Comparison of ENCODE assay signal across 22 mouse cellular contexts in genomic region chr2:144545481-144545880, GRCm38 (mm10). TPM values are rescaled to one million over a fixed set of nuclear protein-coding genes. Genes with fewer than 3 reads are reported as not detected.
DNase-seq lines count a peak whose midpoint lies in the region; ATAC-seq and TF ChIP-seq lines count a peak whose summit lies in the region.
"Had no signal": no experiment of that assay in that cellular context is flagged by ENCODE, and none has a peak within 500 bp of the region (broad histone marks: within the 10 kb centered on the region; RNA-seq: fewer than 3 reads in every experiment).

No protein-coding gene starts in this region.

- H3K4me2 ChIP-seq in heart, embryonic 15.5 days = no peak overlapping the region
- no peak overlapping the region for H3K4me2 ChIP-seq in heart, embryonic 11.5 days
- H3K4me2 ChIP-seq in midbrain, embryonic 11.5 days = no peak overlapping the region
- H3K4me2 ChIP-seq: embryonic facial prominence, embryonic 12.5 days; hindbrain, embryonic 14.5 days; neural tube, embryonic 15.5 days had no signal

- H3K36me3 ChIP-seq in heart, embryonic 15.5 days = peaks cover 25% of the 10 kb centered on the region
- peaks cover 8% of the 10 kb centered on the region for H3K36me3 ChIP-seq in heart, embryonic 11.5 days (ENCODE audit: control insufficient read depth, insufficient read depth, low read length)
- H3K36me3 ChIP-seq in kidney, adult 2 months (ENCODE audit: control insufficient read depth, insufficient read depth, low read length) = peaks cover 9% of the 10 kb centered on the region; the same call in 1 of the 2 replicates
- H3K36me3 ChIP-seq in midbrain, embryonic 11.5 days (ENCODE audit: control insufficient read depth, insufficient read depth, low read length) = peaks cover 4% of the 10 kb centered on the region; the same call in 1 of the 2 replicates

- peak overlapping the region; percentile 92 for H3K27ac ChIP-seq in heart, embryonic 15.5 days
- H3K27ac ChIP-seq in heart, embryonic 11.5 days (ENCODE audit: low read depth, low read length) = no peak overlapping the region
- peak overlapping the region; percentile 99 for H3K27ac ChIP-seq in kidney, adult 2 months (ENCODE audit: insufficient read depth, low read depth, low read length)
- H3K27ac ChIP-seq in midbrain, embryonic 11.5 days (ENCODE audit: low read depth, low read length) = no peak overlapping the region
- H3K27ac ChIP-seq: embryonic facial prominence, embryonic 12.5 days; hindbrain, embryonic 14.5 days; neural tube, embryonic 15.5 days had no signal

- no peak overlapping the region for H3K4me3 ChIP-seq in heart, embryonic 15.5 days
- no peak overlapping the region for H3K4me3 ChIP-seq in heart, embryonic 11.5 days (ENCODE audit: low read depth, low read length)
- no peak overlapping the region for H3K4me3 ChIP-seq in kidney, adult 2 months (ENCODE audit: insufficient read depth, low read depth, low read length)
- no peak overlapping the region for H3K4me3 ChIP-seq in midbrain, embryonic 11.5 days (ENCODE audit: low read depth, low read length)
- H3K4me3 ChIP-seq: embryonic facial prominence, embryonic 12.5 days; neural tube, embryonic 15.5 days had no signal

- H3K9ac ChIP-seq in heart, embryonic 15.5 days = no peak overlapping the region
- no peak overlapping the region for H3K9ac ChIP-seq in heart, embryonic 11.5 days (ENCODE audit: low read depth, low read length)
- H3K9ac ChIP-seq in midbrain, embryonic 11.5 days (ENCODE audit: low read length) = no peak overlapping the region
- H3K9ac ChIP-seq: embryonic facial prominence, embryonic 12.5 days; hindbrain, embryonic 14.5 days; neural tube, embryonic 15.5 days had no signal

- ATAC-seq in heart, embryonic 15.5 days (replicated peaks; ENCODE audit: insufficient number of reproducible peaks, insufficient read depth, low FRiP score, low read depth) = no peak
- no peak for ATAC-seq in heart, embryonic 11.5 days (replicated peaks; ENCODE audit: insufficient number of reproducible peaks, low FRiP score, low TSS enrichment)
- ATAC-seq in midbrain, embryonic 11.5 days (ENCODE audit: low FRiP score) = no peak
- ATAC-seq: forebrain, embryonic 14.5 days; midbrain, embryonic 16.5 days had no signal

- peaks cover 35% of the 10 kb centered on the region for H3K4me1 ChIP-seq in heart, embryonic 15.5 days (replicated peaks)
- H3K4me1 ChIP-seq in heart, embryonic 11.5 days (ENCODE audit: control insufficient read depth, insufficient read depth, low read length) = no peaks in the 10 kb centered on the region
- H3K4me1 ChIP-seq in kidney, adult 2 months (ENCODE audit: control insufficient read depth, insufficient read depth, low read length) = peaks cover 24% of the 10 kb centered on the region
- H3K4me1 ChIP-seq in midbrain, embryonic 11.5 days (ENCODE audit: control insufficient read depth, insufficient read depth, low read length) = peaks cover 4% of the 10 kb centered on the region; the same call in 1 of the 2 replicates

- H3K27me3 ChIP-seq in heart, embryonic 15.5 days = no peaks in the 10 kb centered on the region
- no peaks in the 10 kb centered on the region for H3K27me3 ChIP-seq in heart, embryonic 11.5 days (ENCODE audit: control insufficient read depth, insufficient read depth, low read length)
- H3K27me3 ChIP-seq in kidney, adult 2 months (replicated peaks; ENCODE audit: control insufficient read depth, insufficient read depth, low read length) = no peaks in the 10 kb centered on the region
- H3K27me3 ChIP-seq in midbrain, embryonic 11.5 days (ENCODE audit: control insufficient read depth, insufficient read depth, low read length) = no peaks in the 10 kb centered on the region
- H3K27me3 ChIP-seq: embryonic facial prominence, embryonic 12.5 days; neural tube, embryonic 15.5 days had no signal

- 19% methylated on average over 1 of the region's 1 CpGs for WGBS in heart, embryonic 15.5 days
- WGBS in heart, embryonic 11.5 days (ENCODE audit: insufficient replicate concordance) = 45% methylated on average over 1 of the region's 1 CpGs
- 10% methylated on average over 1 of the region's 1 CpGs for WGBS in kidney, adult 2 months
- WGBS in midbrain, embryonic 11.5 days = 71% methylated on average over 1 of the region's 1 CpGs

- TF ChIP-seq CTCF in kidney, adult 2 months (conservative IDR thresholded peaks at IDR 0.05; ENCODE audit: insufficient read depth, insufficient read length, low read depth, low read length) = no peak

- peak; percentile 13 to 34 for DNase-seq in adrenal gland, postnatal 36 days
- DNase-seq in kidney, adult 2 months = peak; percentile 91
- peak; percentile 25 for DNase-seq in kidney, postnatal 10 days
- DNase-seq in midbrain, embryonic 11.5 days (ENCODE audit: low spot score, missing footprints) = no peak
- DNase-seq in lung, postnatal 14 days = no peak
- DNase-seq: cerebellum, adult 9-10 months; gastrocnemius, postnatal 14 days; heart, adult 18-20 months; left cerebral cortex, postnatal 4 days; liver; lung, adult 18-20 months; lung, postnatal 36 days; right cerebral cortex, postnatal 25 days; thymus, postnatal 14 days had no signal

- no peak for TF ChIP-seq POLR2A in kidney, adult 2 months (IDR thresholded peaks at IDR 0.05; ENCODE audit: low read depth, low read length)

- H3K9me3 ChIP-seq in heart, embryonic 15.5 days (replicated peaks) = no peaks in the 10 kb centered on the region
- H3K9me3 ChIP-seq in heart, embryonic 11.5 days (replicated peaks; ENCODE audit: control insufficient read depth, low read length) = no peaks in the 10 kb centered on the region
- H3K9me3 ChIP-seq in midbrain, embryonic 11.5 days (ENCODE audit: control insufficient read depth, low read length) = no peaks in the 10 kb centered on the region
- H3K9me3 ChIP-seq: embryonic facial prominence, embryonic 12.5 days; neural tube, embryonic 15.5 days had no signal

RNA-seq across cellular contexts. Expression of gene Rbbp9, which starts 5.2 kb away (rescaled TPM):
- 43.2 and 48.1 TPM in 2 replicates for polyA plus RNA-seq in heart, embryonic 15.5 days (2015; fragmentation: Nextera tagmentation; extraction: Ambion mirVana)
- 41.5 and 44.9 TPM in 2 replicates for polyA plus RNA-seq in heart, embryonic 11.5 days (2014; fragmentation: Nextera tagmentation; extraction: Ambion mirVana)
- total RNA-seq in adrenal gland, postnatal 36 days (2021) = 10 to 100 TPM; 30.4 to 32.7 TPM
- 31.2 and 31.7 TPM in 2 replicates for polyA plus RNA-seq in kidney, adult 2 months (2012; rRNA removed)
- polyA plus RNA-seq in midbrain, embryonic 11.5 days (2014; fragmentation: Nextera tagmentation; extraction: Ambion mirVana) = 75.9 and 78.0 TPM in 2 replicates

RNA-seq across cellular contexts. Expression of gene Sec23b, which starts 10.5 kb away (rescaled TPM):
- 39.8 and 52.0 TPM in 2 replicates for polyA plus RNA-seq in heart, embryonic 15.5 days (2015; fragmentation: Nextera tagmentation; extraction: Ambion mirVana)
- polyA plus RNA-seq in heart, embryonic 11.5 days (2014; fragmentation: Nextera tagmentation; extraction: Ambion mirVana) = 51.4 and 55.2 TPM in 2 replicates
- total RNA-seq in adrenal gland, postnatal 36 days (2021) = 100 to 1,000 TPM in 1 of 2 experiments, 10 to 100 TPM in 1; 89.6 to 101 TPM
- 70.4 and 77.3 TPM in 2 replicates for polyA plus RNA-seq in kidney, adult 2 months (2012; rRNA removed)
- 123 and 124 TPM in 2 replicates for polyA plus RNA-seq in midbrain, embryonic 11.5 days (2014; fragmentation: Nextera tagmentation; extraction: Ambion mirVana)

RNA-seq across cellular contexts. Expression of gene Polr3f, which starts 18.0 kb away (rescaled TPM):
- 17.6 and 17.8 TPM in 2 replicates for polyA plus RNA-seq in heart, embryonic 15.5 days (2015; fragmentation: Nextera tagmentation; extraction: Ambion mirVana)
- 20.8 and 21.3 TPM in 2 replicates for polyA plus RNA-seq in heart, embryonic 11.5 days (2014; fragmentation: Nextera tagmentation; extraction: Ambion mirVana)
- 10 to 100 TPM; 22.2 to 22.3 TPM for total RNA-seq in adrenal gland, postnatal 36 days (2021)
- 7.5 and 8.3 TPM in 2 replicates for polyA plus RNA-seq in kidney, adult 2 months (2012; rRNA removed)
- 30.3 and 33.2 TPM in 2 replicates for polyA plus RNA-seq in midbrain, embryonic 11.5 days (2014; fragmentation: Nextera tagmentation; extraction: Ambion mirVana)

RNA-seq across cellular contexts. Expression of gene Dzank1, which starts 18.3 kb away (rescaled TPM):
- 0.66 TPM in 2 replicates for polyA plus RNA-seq in heart, embryonic 15.5 days (2015; fragmentation: Nextera tagmentation; extraction: Ambion mirVana)
- polyA plus RNA-seq in heart, embryonic 11.5 days (2014; fragmentation: Nextera tagmentation; extraction: Ambion mirVana) = 0.63 and 0.77 TPM in 2 replicates
- 1 to 10 TPM; 2.4 to 2.7 TPM for total RNA-seq in adrenal gland, postnatal 36 days (2021)
- polyA plus RNA-seq in kidney, adult 2 months (2012; rRNA removed) = 1.6 TPM in 2 replicates
- polyA plus RNA-seq in midbrain, embryonic 11.5 days (2014; fragmentation: Nextera tagmentation; extraction: Ambion mirVana) = 3.0 and 3.4 TPM in 2 replicates
- total RNA-seq: megakaryocyte-erythroid progenitor cell, adult 5-6 weeks had no signal

RNA-seq across cellular contexts. Expression of gene Smim26, which starts 48.4 kb away (rescaled TPM):
- polyA plus RNA-seq in heart, embryonic 15.5 days (2015; fragmentation: Nextera tagmentation; extraction: Ambion mirVana) = 40.8 and 59.0 TPM in 2 replicates
- polyA plus RNA-seq in heart, embryonic 11.5 days (2014; fragmentation: Nextera tagmentation; extraction: Ambion mirVana) = 48.5 and 55.0 TPM in 2 replicates
- 10 to 100 TPM; 50.7 to 57.4 TPM for total RNA-seq in adrenal gland, postnatal 36 days (2021)
- 16.3 and 24.7 TPM in 2 replicates for polyA plus RNA-seq in kidney, adult 2 months (2012; rRNA removed)
- polyA plus RNA-seq in midbrain, embryonic 11.5 days (2014; fragmentation: Nextera tagmentation; extraction: Ambion mirVana) = 42.7 and 44.5 TPM in 2 replicates

Comparison
In these comparisons a context has a peak if more than half of its experiments do, and no peak if none do; other contexts are left out.
1. H3K27ac ChIP-seq: peak in heart, embryonic 15.5 days (single experiment) and kidney, adult 2 months (single experiment); none in heart, embryonic 11.5 days (single experiment) and midbrain, embryonic 11.5 days (single experiment).
2. DNase-seq: peak in adrenal gland, postnatal 36 days (2 of 2), kidney, adult 2 months (single experiment) and kidney, postnatal 10 days (single experiment); none in midbrain, embryonic 11.5 days (single experiment) and lung, postnatal 14 days (single experiment).